In genomic region chr4:138522296-138522695, GRCm38 (mm10) we compare ENCODE assay signal across 9 mouse cellular contexts.
DNase-seq lines count a peak whose midpoint lies in the region; ATAC-seq and TF ChIP-seq lines count a peak whose summit lies in the region.
"Had no signal": no experiment of that assay in that cellular context is flagged by ENCODE, and none has a peak within 500 bp of the region (broad histone marks: within the 10 kb centered on the region; RNA-seq: fewer than 3 reads in every experiment).

No protein-coding gene starts in this region.

- DNase-seq in cerebellum, adult 11-12 months, result peak; percentile 32
- DNase-seq in cerebellum, adult 9-10 months, result no peak
- DNase-seq in testis, postnatal 10 days (ENCODE audit: low spot score), result peak; percentile 58
- no peak for DNase-seq in testis, postnatal 14 days (ENCODE audit: low spot score)
- peak; percentile 72 for DNase-seq in hindbrain, postnatal 0 days (ENCODE audit: low spot score)
- no peak for DNase-seq in spleen, postnatal 14 days (ENCODE audit: low spot score in 2 of 2)
- no peak for DNase-seq in urinary bladder, adult 18-20 months (ENCODE audit: low spot score in 2 of 2)
- DNase-seq: liver, embryonic 13.5 days had no signal

- H3K27ac ChIP-seq in hindbrain, postnatal 0 days, result no peak overlapping the region
- H3K27ac ChIP-seq: liver, embryonic 13.5 days had no signal

- ATAC-seq in hindbrain, postnatal 0 days, result peak; percentile 63; the same call in 1 of the 2 replicates
- no peak for ATAC-seq in monocyte, adult 5-6 weeks (replicated peaks; ENCODE audit: insufficient number of reproducible peaks, low FRiP score, low TSS enrichment, poor library complexity, severe bottlenecking)

- 7% methylated on average over 7 of the region's 7 CpGs for WGBS in hindbrain, postnatal 0 days

- H3K4me2 ChIP-seq in hindbrain, postnatal 0 days (ENCODE audit: low read depth, low read length), result no peak overlapping the region
- H3K4me2 ChIP-seq: liver, embryonic 13.5 days had no signal

- H3K36me3 ChIP-seq in hindbrain, postnatal 0 days (ENCODE audit: insufficient read depth, low read length), result no peaks in the 10 kb centered on the region
- H3K36me3 ChIP-seq: liver, embryonic 13.5 days had no signal

- no peaks in the 10 kb centered on the region for H3K9me3 ChIP-seq in hindbrain, postnatal 0 days (ENCODE audit: low read length)
- H3K9me3 ChIP-seq: liver, embryonic 13.5 days had no signal

- TF ChIP-seq CTCF in hindbrain, postnatal 0 days (IDR thresholded peaks at IDR 0.05; ENCODE audit: low read depth), result no peak

- peaks cover 14% of the 10 kb centered on the region for H3K4me1 ChIP-seq in hindbrain, postnatal 0 days (ENCODE audit: insufficient read depth, low read length)
- H3K4me1 ChIP-seq: liver, embryonic 13.5 days had no signal

- H3K27me3 ChIP-seq in hindbrain, postnatal 0 days (ENCODE audit: insufficient read depth, low read length), result no peaks in the 10 kb centered on the region
- H3K27me3 ChIP-seq: liver, embryonic 13.5 days had no signal

- H3K4me3 ChIP-seq in hindbrain, postnatal 0 days (ENCODE audit: low read length), result no peak overlapping the region
- H3K4me3 ChIP-seq: liver, embryonic 13.5 days had no signal

- H3K9ac ChIP-seq in hindbrain, postnatal 0 days (replicated peaks; ENCODE audit: low read length), result no peak overlapping the region
- H3K9ac ChIP-seq: liver, embryonic 13.5 days had no signal

Comparison
In these comparisons a context has a peak if more than half of its experiments do, and no peak if none do; other contexts are left out.
1. DNase-seq: peak in cerebellum, adult 11-12 months (single experiment), testis, postnatal 10 days (single experiment) and hindbrain, postnatal 0 days (single experiment); none in cerebellum, adult 9-10 months (single experiment), testis, postnatal 14 days (single experiment), spleen, postnatal 14 days (0 of 2) and urinary bladder, adult 18-20 months (0 of 2).